Mouse (Mus musculus) urinary bladder, postnatal 36 days (tissue): Measurements from ENCODE around the gene Ccdc28a.

Experiments
- DNase-seq, 2 experiments: peaks; one replicate each; pipeline ENCODE4 v3.0.0; 2022; ENCODE audit warnings: low spot score in 2 of 2, mixed read lengths in 1 of 2

The Ccdc28a gene

GRCm38 (mm10) chr10:18234560-18235401, at the start of gene Ccdc28a:
TSS of gene Ccdc28a (minus strand) at chr10:18234998.
- DNase-seq, result peak; percentile 91

GRCm38 (mm10) chr10:18283991-18284390, 49.2 kb upstream of the Ccdc28a start:
- DNase-seq, result no peak

GRCm38 (mm10) chr10:18276090-18276734, 41.4 kb upstream of the Ccdc28a start:
- DNase-seq, result no peak

GRCm38 (mm10) chr10:18251345-18251744, 16.5 kb upstream of the Ccdc28a start:
- DNase-seq, result peak in 1 of 2 experiments; percentile 10

GRCm38 (mm10) chr10:18243614-18244013, 8.8 kb upstream of the Ccdc28a start:
- DNase-seq, result peak in 1 of 2 experiments; percentile 9

GRCm38 (mm10) chr10:18237191-18237590, 2.4 kb upstream of the Ccdc28a start:
- peak in 1 of 2 experiments; percentile 25 for DNase-seq

GRCm38 (mm10) chr10:18236328-18236927, 1.6 kb upstream of the Ccdc28a start:
- no peak for DNase-seq

GRCm38 (mm10) chr10:18235402-18235747, 577 bp upstream of the Ccdc28a start:
- no peak for DNase-seq

GRCm38 (mm10) chr10:18233891-18234290, 907 bp downstream of the Ccdc28a start:
- no peak for DNase-seq

- no peak for DNase-seq
Observed at GRCm38 (mm10) chr10:18224386-18224785, 10.4 kb downstream of the Ccdc28a start.

GRCm38 (mm10) chr10:18219351-18219750, 15.4 kb downstream of the Ccdc28a start:
- no peak for DNase-seq

GRCm38 (mm10) chr10:18214124-18214523, 20.7 kb downstream of the Ccdc28a start:
- no peak for DNase-seq

- no peak for DNase-seq
Observed at GRCm38 (mm10) chr10:18213373-18213772, 21.4 kb downstream of the Ccdc28a start.

- peak in 1 of 2 experiments; percentile 24 for DNase-seq
Observed at GRCm38 (mm10) chr10:18210726-18211125, 24.1 kb downstream of the Ccdc28a start, which contains the start of gene Ect2l. TSS of gene Ect2l (minus strand) at chr10:18210890.

GRCm38 (mm10) chr10:18210119-18210518, 24.7 kb downstream of the Ccdc28a start:
- DNase-seq, result no peak

GRCm38 (mm10) chr10:18204067-18204466, 30.7 kb downstream of the Ccdc28a start:
- peak; percentile 39 to 47 for DNase-seq

GRCm38 (mm10) chr10:18202401-18202800, 32.4 kb downstream of the Ccdc28a start:
- DNase-seq, result no peak

- no peak for DNase-seq
Observed at GRCm38 (mm10) chr10:18200656-18201055, 34.1 kb downstream of the Ccdc28a start.

- DNase-seq, result no peak
Observed at GRCm38 (mm10) chr10:18199919-18200318, 34.9 kb downstream of the Ccdc28a start.

GRCm38 (mm10) chr10:18198286-18199015, 36.3 kb downstream of the Ccdc28a start:
- DNase-seq, result no peak

- DNase-seq, result peak; percentile 58 to 65
Observed at GRCm38 (mm10) chr10:18197206-18197979, 37.4 kb downstream of the Ccdc28a start.
